Mouse (Mus musculus) cerebellum, adult 2 months (tissue): ENCODE measurements around the gene Dusp18. TPM values are rescaled to one million over a fixed set of nuclear protein-coding genes. Genes with fewer than 3 reads are reported as not detected.
"Not testable (repeated sequence)": the region's sequence is repeated elsewhere in the genome, so short reads cannot be mapped to it uniquely, and the experiment has no call there.

ENCODE experiments used
- DNase-seq, 2 experiments: peaks; one replicate each; pipeline ENCODE4 v3.0.0; 2021
- H3K27ac ChIP-seq: fragments of 200-500 bp; 2 replicates; pipeline ENCODE4 v1.5.1; 2012; ENCODE audit warnings: low read length, control low read depth, inconsistent platforms; ENCODE audit not compliant: insufficient read depth
- H3K27me3 ChIP-seq: fragments of 200-500 bp; 2 replicates; pipeline ENCODE4 v1.6.1; 2012; ENCODE audit warnings: inconsistent platforms, mild to moderate bottlenecking, low read length, moderate library complexity; ENCODE audit not compliant: control insufficient read depth, insufficient read depth
- H3K4me1 ChIP-seq: fragments of 200-500 bp; 2 replicates; pipeline ENCODE4 v1.6.1; 2011; ENCODE audit warnings: low read length; ENCODE audit not compliant: control insufficient read depth, insufficient read depth
- H3K4me3 ChIP-seq: fragments of 200-500 bp; replicated peaks from 2 replicates; pipeline ENCODE3; 2011; ENCODE audit warnings: mild to moderate bottlenecking, low read depth, low read length, control low read depth; ENCODE audit not compliant: insufficient read depth
- CTCF ChIP-seq: fragments of 200-500 bp; IDR thresholded peaks from 2 replicates; pipeline ENCODE4 v1.5.1; 2011; ENCODE audit warnings: low read depth, mild to moderate bottlenecking, control low read depth, low read length, moderate library complexity, borderline replicate concordance; ENCODE audit not compliant: insufficient read depth
- POLR2A ChIP-seq: fragments of 200-500 bp; IDR thresholded peaks from 2 replicates; pipeline ENCODE4 v1.6.1; 2011; ENCODE audit warnings: low read length, control low read depth, borderline replicate concordance; ENCODE audit not compliant: insufficient read depth
- WGBS: fragments of 180-500 bp; shearing (Covaris S2); methylation state at CpG from one replicate; pipeline ENCODE4 v1.1.7; 2018; 5-methylcytosine and 5-hydroxymethylcytosine counted together
- polyA plus RNA-seq: library from polyadenylated mRNA; depleted of rRNA; stranded (reverse); fragments of >200 nt; gene quantifications from 2 replicates; pipeline ENCODE4 v1.2.3, GENCODE M21; 2012

Gene Dusp18
- polyA plus RNA-seq, 1 experiment: 5.4 TPM

- TF ChIP-seq POLR2A (no peak), CTCF (no peak)
- peak; percentile 48 to 57 for DNase-seq
- Histone ChIP-seq H3K4me3 (peak overlapping the region; percentile 28), H3K27ac (0 out of 2 replicates have a peak overlapping the region, but pooled peaks have one; percentile 8), H3K27me3 (no peaks in the 10 kb centered on the region), H3K4me1 (peaks cover 32% of the 10 kb centered on the region)
- WGBS: 3% methylated on average over 5 of the region's 5 CpGs
Observed at GRCm38 (mm10) chr11:3910513-3911310, 15.7 kb downstream of the Dusp18 start.

DNA sequence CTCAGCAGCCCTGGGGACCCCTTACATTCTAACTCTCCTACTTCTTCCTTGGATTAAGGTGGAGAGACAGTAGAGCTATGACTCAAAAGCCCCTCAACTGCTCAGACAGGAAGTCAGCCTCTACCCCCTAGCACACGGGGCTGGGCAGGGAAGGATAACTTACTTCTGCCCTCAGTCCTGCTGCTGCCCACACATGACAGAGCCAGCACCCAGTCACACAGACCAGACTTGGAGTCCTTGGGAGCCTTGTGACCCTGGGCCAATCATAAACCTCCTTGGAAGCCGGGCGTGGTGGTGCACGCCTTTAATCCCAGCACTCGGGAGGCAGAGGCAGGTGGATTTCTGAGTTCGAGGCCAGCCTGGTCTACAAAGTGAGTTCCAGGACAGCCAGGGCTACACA is 16.4 kb downstream of the Dusp18 start:
- Histone ChIP-seq H3K4me3 (peak overlapping the region; percentile 28), H3K4me1 (peaks cover 32% of the 10 kb centered on the region)
- not testable (repeated sequence) for H3K27ac ChIP-seq, H3K27me3 ChIP-seq, DNase-seq
- 56% methylated on average over 6 of the region's 6 CpGs for WGBS

- 6% methylated on average over 19 of the region's 19 CpGs for WGBS
- H3K27me3 ChIP-seq: no peaks in the 10 kb centered on the region
Observed at GRCm38 (mm10) chr11:3912100-3912874, 17.2 kb downstream of the Dusp18 start.

GRCm38 (mm10) chr11:3912875-3913271 is 17.8 kb downstream of the Dusp18 start:
- peak; percentile 59 to 66 for DNase-seq
- Histone ChIP-seq H3K27ac (peak overlapping the region; percentile 60), H3K4me3 (peak overlapping the region; percentile 78), H3K4me1 (peaks cover 25% of the 10 kb centered on the region), H3K27me3 (no peaks in the 10 kb centered on the region)
- TF ChIP-seq CTCF (no peak), POLR2A (0 out of 2 replicates have a peak, but pooled peaks have one; percentile 11)
- under 1% methylated on average over 16 of the region's 16 CpGs for WGBS

More at GRCm38 (mm10) chr11:3912100-3912874, 17.2 kb downstream of the Dusp18 start:
- H3K4me1 ChIP-seq: peaks cover 31% of the 10 kb centered on the region
- TF ChIP-seq CTCF (no peak), POLR2A (no peak)
- peak; percentile 60 for DNase-seq
- peak overlapping the region; percentile 60 for H3K27ac ChIP-seq
- H3K4me3 ChIP-seq: peak overlapping the region; percentile 78

GRCm38 (mm10) chr11:3913316-3914108 is 18.5 kb downstream of the Dusp18 start:
- TF ChIP-seq CTCF: no peak
- peak; percentile 37; the same call in 1 of the 2 replicates for TF ChIP-seq POLR2A
- Histone ChIP-seq H3K4me3 (peak overlapping the region; percentile 78), H3K4me1 (peaks cover 24% of the 10 kb centered on the region), H3K27me3 (no peaks in the 10 kb centered on the region), H3K27ac (peak overlapping the region; percentile 60)
- peak; percentile 94 to 95 for DNase-seq
- under 1% methylated on average over 65 of the region's 65 CpGs for WGBS

DNA sequence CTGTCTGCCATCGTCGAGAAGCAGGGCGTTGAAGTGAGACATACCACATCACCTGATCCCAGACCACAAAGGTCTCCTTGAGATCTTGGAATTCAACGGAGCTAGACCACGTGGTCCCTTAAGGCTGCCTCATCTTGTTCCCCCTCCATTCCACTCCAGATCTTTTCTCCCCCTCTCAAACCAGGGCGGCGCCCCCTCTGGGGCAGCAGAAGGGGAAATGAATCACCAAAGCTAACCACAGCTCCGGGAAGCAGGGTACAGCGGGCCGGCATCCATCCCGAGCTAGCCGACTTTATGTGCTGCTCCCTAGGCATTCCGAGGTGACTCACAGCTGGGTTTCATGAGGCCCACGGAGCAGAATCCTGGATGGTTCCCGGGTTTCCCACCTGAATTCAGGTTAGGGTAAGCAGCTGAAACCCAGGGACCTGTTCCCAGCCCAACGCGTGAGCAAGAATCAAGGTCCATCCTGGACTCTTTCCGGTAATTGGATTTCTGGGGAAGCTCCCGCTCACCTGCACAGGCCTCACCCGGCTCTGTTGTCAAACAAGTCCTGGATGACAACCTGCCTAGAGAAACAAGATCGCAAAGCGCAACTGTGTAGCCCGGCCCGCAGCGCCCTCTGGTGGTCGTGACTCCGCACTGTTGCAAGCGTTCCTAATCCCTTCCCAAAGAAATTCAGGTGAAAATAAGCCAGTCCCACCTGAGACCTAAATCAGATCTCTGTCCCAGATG is 19.2 kb downstream of the Dusp18 start, which contains the start of gene Slc35e4:
TSS of gene Slc35e4 (minus strand) at position 556 of the 732 bp plus-strand sequence.
- TF ChIP-seq CTCF (peak; percentile 90), POLR2A (peak; percentile 23; the same call in 1 of the 2 replicates)
- H3K4me3 ChIP-seq: peak within 1 kb of the TSS; percentile 78
- H3K27me3 ChIP-seq: no peaks in the 10 kb centered on the region
- WGBS: under 1% methylated on average over 28 of the region's 28 CpGs
- peaks cover 18% of the 10 kb centered on the region for H3K4me1 ChIP-seq
- H3K27ac ChIP-seq: peak within 1 kb of the TSS; percentile 60
- DNase-seq: peak; percentile 84 to 92

DNA sequence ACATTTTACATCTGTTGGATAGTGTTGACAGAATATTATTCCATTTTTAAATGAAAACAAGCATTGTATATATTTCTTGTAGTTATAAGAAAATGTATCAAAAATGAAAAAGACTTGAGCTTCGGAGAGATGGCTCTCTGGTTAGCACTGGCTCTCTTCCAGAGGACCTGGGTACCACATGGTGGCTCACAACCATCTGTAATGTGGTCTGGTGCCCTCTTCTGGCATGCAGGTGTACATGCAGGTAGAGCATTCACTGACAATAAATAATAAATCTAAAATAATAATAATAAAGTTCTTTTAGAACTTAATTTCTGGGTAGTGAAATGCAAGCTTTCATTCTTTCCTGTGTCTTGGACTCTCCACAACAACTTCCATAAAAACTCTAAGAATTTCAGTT is 23.7 kb downstream of the Dusp18 start:
- TF ChIP-seq CTCF: peak; percentile 63; the same call in 1 of the 2 replicates
- no peak for TF ChIP-seq POLR2A
- Histone ChIP-seq H3K4me3 (no peak overlapping the region), H3K27me3 (no peaks in the 10 kb centered on the region), H3K4me1 (no peaks in the 10 kb centered on the region), H3K27ac (no peak overlapping the region)
- WGBS: 15% methylated on average over 1 of the region's 1 CpGs
- DNase-seq: peak in 1 of 2 experiments; percentile 50
